Mouse (Mus musculus) intestine, embryonic 14.5 days (tissue): ENCODE results near the gene Ip6k1. TPM values are rescaled to one million over a fixed set of nuclear protein-coding genes. Genes with fewer than 3 reads are reported as not detected.

Experiments
- ATAC-seq: fragments of 200-750 bp; cut with Nextera tagmentation; replicated peaks from 2 replicates; pipeline ENCODE4 v1.8.0; 2017; ENCODE audit warnings: low read depth, moderate number of reproducible peaks, moderate TSS enrichment, moderate library complexity; ENCODE audit not compliant: low FRiP score, low TSS enrichment
- DNase-seq: peaks from one replicate; pipeline ENCODE4 v3.0.0-alpha.2; 2018; ENCODE audit warnings: low spot score
- H3K27ac ChIP-seq: fragments of 300-500 bp; sonication (generic); 2 replicates; pipeline ENCODE4 v1.5.1; 2014; ENCODE audit warnings: low read depth, mild to moderate bottlenecking, control low read depth
- H3K27me3 ChIP-seq: fragments of 300-500 bp; sonication (generic); replicated peaks from 2 replicates; pipeline ENCODE4 v1.6.1; 2014; ENCODE audit warnings: low read length, control low read depth; ENCODE audit not compliant: control insufficient read depth, insufficient read depth
- H3K36me3 ChIP-seq: fragments of 300-500 bp; sonication (generic); 2 replicates; pipeline ENCODE4 v1.6.1; 2014; ENCODE audit warnings: low read length, control low read depth; ENCODE audit not compliant: control insufficient read depth, insufficient read depth
- H3K4me1 ChIP-seq: fragments of 300-500 bp; sonication (generic); replicated peaks from 2 replicates; pipeline ENCODE4 v1.6.1; 2014; ENCODE audit warnings: low read length, control low read depth, mixed read lengths; ENCODE audit not compliant: control insufficient read depth, insufficient read depth
- H3K4me2 ChIP-seq: fragments of 300-500 bp; sonication (generic); 2 replicates; pipeline ENCODE4 v1.6.1; 2014; ENCODE audit warnings: low read length
- H3K4me3 ChIP-seq: fragments of 300-500 bp; sonication (generic); 2 replicates; pipeline ENCODE4 v1.5.1; 2014; ENCODE audit warnings: low read depth, low read length, control low read depth, mixed read lengths
- H3K9ac ChIP-seq: fragments of 300-500 bp; sonication (generic); 2 replicates; pipeline ENCODE4 v1.6.1; 2014; ENCODE audit warnings: mild to moderate bottlenecking, low read length
- H3K9me3 ChIP-seq: fragments of 300-500 bp; sonication (generic); 2 replicates; pipeline ENCODE4 v1.6.1; 2016; ENCODE audit warnings: low read length, control low read depth; ENCODE audit not compliant: control insufficient read depth
- WGBS: fragments of 180-500 bp; shearing (Covaris S2); extraction: QIAGEN DNeasy Blood & Tissue Kit; methylation state at CpG from one replicate; pipeline ENCODE4 v1.1.7; 2014; 5-methylcytosine and 5-hydroxymethylcytosine counted together
- polyA plus RNA-seq: library from polyadenylated mRNA; unstranded; fragments of >200 nt; fragmentation: Nextera tagmentation; extraction: Ambion mirVana; gene quantifications from 2 replicates; pipeline ENCODE4 v1.2.1, GENCODE M21; 2014

Gene Ip6k1
- polyA plus RNA-seq, 1 experiment from 2014 or later = 25.8 TPM

GRCm38 (mm10) chr9:107963700-107964099 lies 38.6 kb upstream of the Ip6k1 start:
- H3K4me3 ChIP-seq = no peak overlapping the region
- DNase-seq = peak; percentile 94
- no peak overlapping the region for H3K9ac ChIP-seq
- ATAC-seq = peak; percentile 67; the same call in 1 of the 2 replicates
- H3K27ac ChIP-seq = no peak overlapping the region
- H3K9me3 ChIP-seq = no peaks in the 10 kb centered on the region
- peaks cover 45% of the 10 kb centered on the region for H3K36me3 ChIP-seq
- no peaks in the 10 kb centered on the region for H3K4me1 ChIP-seq
- H3K4me2 ChIP-seq = no peak overlapping the region
- no peaks in the 10 kb centered on the region for H3K27me3 ChIP-seq
- 24% methylated on average over 5 of the region's 5 CpGs for WGBS

- Histone ChIP-seq H3K27ac (no peak overlapping the region), H3K4me2 (no peak overlapping the region), H3K4me3 (no peak overlapping the region), H3K9me3 (no peaks in the 10 kb centered on the region), H3K9ac (no peak overlapping the region), H3K36me3 (peaks cover 46% of the 10 kb centered on the region), H3K4me1 (no peaks in the 10 kb centered on the region), H3K27me3 (no peaks in the 10 kb centered on the region)
- WGBS = 93% methylated on average over 9 of the region's 9 CpGs
- ATAC-seq (no peak), DNase-seq (no peak)
These were observed 37.6 kb upstream of the Ip6k1 start for GRCm38 (mm10) chr9:107964681-107965080.

- no peaks in the 10 kb centered on the region for H3K27me3 ChIP-seq
- DNase-seq (no peak), ATAC-seq (no peak)
- no peaks in the 10 kb centered on the region for H3K9me3 ChIP-seq
- H3K36me3 ChIP-seq = peaks cover 51% of the 10 kb centered on the region
- H3K27ac ChIP-seq = no peak overlapping the region
- WGBS = 88% methylated on average over 10 of the region's 10 CpGs
- H3K9ac ChIP-seq = no peak overlapping the region
- no peaks in the 10 kb centered on the region for H3K4me1 ChIP-seq
- no peak overlapping the region for H3K4me2 ChIP-seq
- H3K4me3 ChIP-seq = no peak overlapping the region
These were observed 35.6 kb upstream of the Ip6k1 start for GRCm38 (mm10) chr9:107966676-107967075.

- Histone ChIP-seq H3K9ac (no peak overlapping the region), H3K4me1 (no peaks in the 10 kb centered on the region), H3K36me3 (peaks cover 47% of the 10 kb centered on the region), H3K9me3 (no peaks in the 10 kb centered on the region), H3K4me2 (no peak overlapping the region), H3K4me3 (no peak overlapping the region), H3K27ac (no peak overlapping the region), H3K27me3 (no peaks in the 10 kb centered on the region)
- 84% methylated on average over 6 of the region's 6 CpGs for WGBS
- DNase-seq = no peak
- no peak for ATAC-seq
These were observed 34.9 kb upstream of the Ip6k1 start for GRCm38 (mm10) chr9:107967437-107967836.

- Histone ChIP-seq H3K4me1 (no peaks in the 10 kb centered on the region), H3K36me3 (peaks cover 39% of the 10 kb centered on the region), H3K9me3 (no peaks in the 10 kb centered on the region), H3K9ac (no peak overlapping the region), H3K27me3 (no peaks in the 10 kb centered on the region), H3K4me3 (no peak overlapping the region), H3K27ac (no peak overlapping the region), H3K4me2 (no peak overlapping the region)
- DNase-seq (no peak), ATAC-seq (no peak)
- WGBS = 91% methylated on average over 7 of the region's 7 CpGs
These were observed 33.8 kb upstream of the Ip6k1 start for GRCm38 (mm10) chr9:107968531-107968930.

- no peaks in the 10 kb centered on the region for H3K27me3 ChIP-seq
- no peak overlapping the region for H3K4me2 ChIP-seq
- H3K4me1 ChIP-seq = no peaks in the 10 kb centered on the region; the same call in 1 of the 2 replicates
- no peak overlapping the region for H3K4me3 ChIP-seq
- ATAC-seq = no peak
- peaks cover 33% of the 10 kb centered on the region for H3K36me3 ChIP-seq
- no peak for DNase-seq
- WGBS = 87% methylated on average over 5 of the region's 5 CpGs
- no peak overlapping the region for H3K9ac ChIP-seq
- H3K9me3 ChIP-seq = no peaks in the 10 kb centered on the region
- no peak overlapping the region for H3K27ac ChIP-seq
These were observed 32.0 kb upstream of the Ip6k1 start for GRCm38 (mm10) chr9:107970311-107970710.

- Histone ChIP-seq H3K27ac (no peak overlapping the region), H3K36me3 (peaks cover 33% of the 10 kb centered on the region), H3K9me3 (no peaks in the 10 kb centered on the region), H3K4me1 (peaks cover 6% of the 10 kb centered on the region), H3K4me3 (no peak overlapping the region), H3K4me2 (no peak overlapping the region), H3K27me3 (no peaks in the 10 kb centered on the region), H3K9ac (no peak overlapping the region)
- DNase-seq (no peak), ATAC-seq (no peak)
- WGBS = 72% methylated on average over 8 of the region's 8 CpGs
These were observed 30.4 kb upstream of the Ip6k1 start for GRCm38 (mm10) chr9:107971690-107972541.

GRCm38 (mm10) chr9:107974491-107975171 lies 27.7 kb upstream of the Ip6k1 start:
- Histone ChIP-seq H3K4me2 (no peak overlapping the region), H3K4me3 (no peak overlapping the region), H3K4me1 (peaks cover 6% of the 10 kb centered on the region), H3K36me3 (peaks cover 23% of the 10 kb centered on the region), H3K9me3 (no peaks in the 10 kb centered on the region), H3K9ac (no peak overlapping the region), H3K27me3 (no peaks in the 10 kb centered on the region), H3K27ac (peak overlapping the region; percentile 54)
- DNase-seq (no peak), ATAC-seq (no peak)
- WGBS = 79% methylated on average over 10 of the region's 10 CpGs
